Mouse (Mus musculus) ES-Bruce4 (cell line): ENCODE results near the gene Lrch1. TPM values are rescaled to one million over a fixed set of nuclear protein-coding genes. Genes with fewer than 3 reads are reported as not detected.

Source experiments
- H3K27ac ChIP-seq: 2 replicates; pipeline ENCODE4 v1.5.1; 2012; ENCODE audit warnings: low read length, inconsistent platforms; ENCODE audit not compliant: insufficient read depth
- H3K27me3 ChIP-seq: 2 replicates; pipeline ENCODE4 v1.6.1; 2012; ENCODE audit warnings: mild to moderate bottlenecking, low read length, inconsistent platforms; ENCODE audit not compliant: control insufficient read depth, poor library complexity, insufficient read depth, severe bottlenecking
- H3K36me3 ChIP-seq: 2 replicates; pipeline ENCODE4 v1.6.1; 2012; ENCODE audit warnings: inconsistent platforms, mild to moderate bottlenecking, low read length, moderate library complexity; ENCODE audit not compliant: control insufficient read depth, poor library complexity, insufficient read depth, severe bottlenecking
- H3K4me1 ChIP-seq: one replicate; pipeline ENCODE4 v1.8.1; 2011; ENCODE audit warnings: low read length; ENCODE audit not compliant: control insufficient read depth, insufficient read depth
- H3K4me3 ChIP-seq: 2 replicates; pipeline ENCODE4 v1.5.1; 2011; ENCODE audit warnings: low read depth, mild to moderate bottlenecking, low read length
- H3K9ac ChIP-seq: 2 replicates; pipeline ENCODE4 v1.6.1; 2012; ENCODE audit warnings: low read depth, mild to moderate bottlenecking, inconsistent platforms; ENCODE audit not compliant: poor library complexity, severe bottlenecking
- H3K9me3 ChIP-seq: replicated peaks from 2 replicates; pipeline ENCODE4 v1.6.1; 2012; ENCODE audit warnings: mild to moderate bottlenecking, low read length, inconsistent platforms; ENCODE audit not compliant: control insufficient read depth, poor library complexity, insufficient read depth, severe bottlenecking
- CTCF ChIP-seq: IDR thresholded peaks from one replicate; pipeline ENCODE4 v1.8.1; 2011; ENCODE audit warnings: low read depth, low read length
- EP300 ChIP-seq: IDR thresholded peaks from 2 replicates; pipeline ENCODE4 v1.6.1; 2011; ENCODE audit warnings: low read depth, low read length; ENCODE audit not compliant: insufficient read depth
- POLR2A ChIP-seq: IDR thresholded peaks from one replicate; pipeline ENCODE4 v1.8.1; 2011; ENCODE audit warnings: low read length; ENCODE audit not compliant: insufficient read depth
- polyA plus RNA-seq: library from polyadenylated mRNA; stranded (reverse); fragments of >200 nt; gene quantifications from 2 replicates; pipeline ENCODE4 v1.2.4, GENCODE M21; 2011; ENCODE audit warnings: low read depth; ENCODE audit not compliant: missing spikeins, insufficient read depth, insufficient read length

Gene Lrch1
- polyA plus RNA-seq, 1 experiment: 17.0 TPM

DNA sequence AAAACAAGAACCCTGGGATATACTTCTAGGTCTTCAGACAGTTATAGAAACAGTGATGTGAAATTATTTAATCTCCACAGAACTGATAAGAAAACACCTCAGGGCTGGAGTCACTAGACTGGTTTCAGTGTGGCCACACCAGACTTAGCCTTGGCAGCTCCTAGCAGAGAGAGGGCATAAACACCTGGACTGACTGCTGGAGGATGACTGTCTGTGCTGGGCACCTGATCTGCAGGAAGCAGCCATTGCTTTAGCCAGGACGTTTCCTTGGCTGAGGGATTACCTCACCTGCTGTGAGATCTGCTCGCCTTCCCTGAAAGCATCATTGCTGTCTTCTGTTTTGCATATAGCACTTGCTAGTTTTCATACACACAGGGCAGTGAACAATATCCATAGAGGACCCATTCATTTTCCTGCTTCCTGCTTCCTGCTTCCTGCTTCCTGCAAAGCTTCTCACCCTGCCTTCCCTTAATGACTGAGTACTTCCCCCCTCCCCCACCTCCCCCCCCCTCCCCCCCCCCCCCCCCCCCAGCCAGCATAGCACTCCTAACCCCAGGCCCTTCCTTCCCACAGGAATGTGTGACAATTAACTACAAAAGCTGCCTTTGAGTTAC lies 101.9 kb downstream of the Lrch1 start:
- Histone ChIP-seq H3K27ac (no peak overlapping the region), H3K9ac (no peak overlapping the region)

DNA sequence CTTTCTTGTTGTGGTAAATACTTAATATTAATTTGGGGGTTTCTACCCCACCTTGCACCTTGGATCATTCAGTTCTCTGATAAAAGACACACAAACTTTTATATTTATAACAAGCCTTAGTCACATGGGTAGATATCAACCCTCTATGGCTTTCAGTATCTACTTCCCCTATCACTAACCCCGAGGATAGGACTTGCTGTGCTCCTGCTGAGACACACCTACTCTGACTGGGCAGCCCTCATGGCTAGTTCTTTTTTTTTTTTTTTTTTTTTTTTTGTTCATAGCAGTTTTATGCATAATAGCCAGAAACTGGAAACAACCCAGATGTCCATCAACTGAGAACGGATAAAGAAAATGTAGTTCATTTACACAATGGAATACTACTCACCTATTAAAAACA lies 106.0 kb downstream of the Lrch1 start:
- Histone ChIP-seq H3K9me3 (no peaks in the 10 kb centered on the region), H3K4me1 (no peaks in the 10 kb centered on the region), H3K9ac (no peak overlapping the region), H3K27ac (no peak overlapping the region), H3K36me3 (no peaks in the 10 kb centered on the region), H3K4me3 (no peak overlapping the region), H3K27me3 (no peaks in the 10 kb centered on the region)
- TF ChIP-seq EP300 (no peak), CTCF (no peak), POLR2A (no peak)

More for the DNA sequence above, 101.9 kb downstream of the Lrch1 start:
- TF ChIP-seq CTCF (no peak), POLR2A (no peak), EP300 (no peak)
- H3K4me1 ChIP-seq: no peaks in the 10 kb centered on the region
- H3K9me3 ChIP-seq: 0 out of 2 replicates have a peak, but pooled peaks cover 4% of the 10 kb centered on the region
- H3K36me3 ChIP-seq: no peaks in the 10 kb centered on the region
- no peaks in the 10 kb centered on the region for H3K27me3 ChIP-seq
- no peak overlapping the region for H3K4me3 ChIP-seq

DNA sequence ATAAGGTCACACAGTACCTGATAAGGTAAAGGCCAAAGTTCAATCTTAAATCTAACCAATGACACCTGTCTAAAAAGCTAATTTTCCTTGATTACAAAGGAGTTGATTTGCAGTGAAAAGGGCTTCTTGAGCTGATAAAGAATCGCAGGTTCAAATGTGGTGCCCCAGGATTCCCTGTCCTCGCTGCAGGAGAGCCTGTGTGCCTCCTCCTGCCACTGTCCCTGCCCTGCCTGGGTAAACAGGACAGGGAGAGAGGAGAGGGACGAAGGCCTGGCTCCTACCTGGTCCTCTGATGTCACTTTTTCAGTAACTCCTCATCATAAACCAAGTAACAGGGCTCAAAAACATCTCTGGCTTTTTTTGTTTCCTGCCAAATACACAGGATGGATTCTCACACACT lies 106.4 kb downstream of the Lrch1 start:
- TF ChIP-seq CTCF: no peak
- TF ChIP-seq EP300: no peak
- no peak for TF ChIP-seq POLR2A
- Histone ChIP-seq H3K36me3 (no peaks in the 10 kb centered on the region), H3K9me3 (no peaks in the 10 kb centered on the region), H3K27me3 (no peaks in the 10 kb centered on the region), H3K27ac (no peak overlapping the region), H3K4me1 (no peaks in the 10 kb centered on the region), H3K9ac (no peak overlapping the region), H3K4me3 (no peak overlapping the region)

DNA sequence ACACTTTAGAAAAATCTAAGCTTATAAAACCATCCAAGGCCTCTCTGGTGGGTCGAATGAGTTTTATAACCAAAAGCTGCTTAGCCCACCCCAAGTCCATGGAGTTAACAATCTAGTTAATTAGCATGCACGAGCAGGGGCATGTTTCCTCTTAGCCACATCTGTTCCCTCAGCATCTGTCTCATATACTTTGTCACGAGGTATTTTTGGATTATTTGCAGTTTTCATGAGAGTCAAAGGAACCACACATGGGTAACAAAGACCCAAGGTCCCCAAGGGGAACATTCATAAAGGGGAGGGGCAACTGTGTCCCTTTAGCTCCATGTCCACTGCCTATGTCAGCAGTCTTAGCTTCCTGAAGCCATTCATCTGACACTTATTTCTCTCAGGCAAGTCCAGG lies 106.9 kb downstream of the Lrch1 start:
- TF ChIP-seq POLR2A (no peak), EP300 (no peak), CTCF (no peak)
- no peaks in the 10 kb centered on the region for H3K4me1 ChIP-seq
- no peak overlapping the region for H3K27ac ChIP-seq
- H3K4me3 ChIP-seq: no peak overlapping the region
- H3K36me3 ChIP-seq: no peaks in the 10 kb centered on the region
- H3K27me3 ChIP-seq: no peaks in the 10 kb centered on the region
- H3K9me3 ChIP-seq: no peaks in the 10 kb centered on the region
- H3K9ac ChIP-seq: no peak overlapping the region

DNA sequence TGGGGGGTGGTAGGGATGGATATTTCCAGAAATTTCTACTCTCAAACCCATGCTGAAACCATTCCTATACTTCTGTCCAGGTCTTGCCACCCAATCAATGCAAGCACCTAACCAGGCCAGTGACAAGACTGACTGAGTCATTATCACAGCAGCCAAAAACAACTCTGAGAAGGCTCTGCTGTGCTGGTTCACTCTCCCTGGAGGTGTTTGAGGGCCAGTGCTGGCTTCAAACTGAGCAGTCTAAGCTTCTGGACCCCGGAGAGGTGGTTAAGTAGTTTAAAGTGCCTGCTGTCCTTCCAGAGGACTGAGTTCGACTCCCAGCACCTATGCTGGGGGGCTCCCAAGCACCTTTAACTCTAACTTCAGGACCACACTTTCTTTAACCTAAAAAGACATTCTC lies 107.3 kb downstream of the Lrch1 start:
- no peaks in the 10 kb centered on the region for H3K27me3 ChIP-seq
- H3K27ac ChIP-seq: no peak overlapping the region
- H3K36me3 ChIP-seq: no peaks in the 10 kb centered on the region
- TF ChIP-seq CTCF (no peak), POLR2A (no peak), EP300 (no peak)
- H3K4me1 ChIP-seq: no peaks in the 10 kb centered on the region
- no peak overlapping the region for H3K4me3 ChIP-seq
- no peak overlapping the region for H3K9ac ChIP-seq
- no peaks in the 10 kb centered on the region for H3K9me3 ChIP-seq

DNA sequence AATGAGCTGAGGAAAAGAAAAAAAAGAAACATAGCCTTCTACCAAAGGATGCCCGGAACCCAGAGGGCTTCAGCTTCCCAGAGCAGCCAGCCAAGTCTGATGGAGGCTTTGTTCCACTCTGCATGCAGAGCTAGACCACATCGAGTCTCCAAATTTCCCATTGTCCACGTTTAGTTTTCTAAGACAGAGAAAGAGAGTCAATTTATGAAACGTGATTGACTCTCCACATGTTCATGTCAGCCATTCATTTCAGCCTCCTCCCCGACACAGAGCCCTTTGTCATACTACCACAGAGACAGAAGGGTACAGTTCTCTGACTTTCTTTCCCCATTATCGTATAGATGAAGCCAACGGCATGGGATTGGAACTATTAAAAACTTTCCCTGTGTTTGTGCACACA lies 108.9 kb downstream of the Lrch1 start:
- Histone ChIP-seq H3K4me1 (no peaks in the 10 kb centered on the region), H3K9me3 (no peaks in the 10 kb centered on the region), H3K36me3 (no peaks in the 10 kb centered on the region), H3K9ac (no peak overlapping the region), H3K27me3 (no peaks in the 10 kb centered on the region), H3K27ac (no peak overlapping the region), H3K4me3 (no peak overlapping the region)
- TF ChIP-seq EP300 (no peak), POLR2A (no peak), CTCF (no peak)
